Mouse (Mus musculus): ENCODE data around the gene Pdzk1. TPM values are rescaled to one million over a fixed set of nuclear protein-coding genes. Genes with fewer than 3 reads are reported as not detected.

The Pdzk1 gene
- polyA plus RNA-seq, 1 experiment from 2014 or later = not detected

- Histone ChIP-seq H3K9me3 (peaks cover 4% of the 10 kb centered on the region; the same call in 1 of the 2 replicates), H3K27me3 (ENCODE audit: poor library complexity, severe bottlenecking) (no peaks in the 10 kb centered on the region), H3K27ac (no peak overlapping the region), H3K4me1 (peaks cover 5% of the 10 kb centered on the region; the same call in 1 of the 2 replicates), H3K36me3 (replicated peaks) (no peaks in the 10 kb centered on the region), H3K4me3 (no peak overlapping the region)
- DNase-seq (ENCODE audit: extremely low spot score, low spot score) = no peak
- 77% methylated on average over 6 of the region's 6 CpGs for WGBS
Measured at GRCm38 (mm10) chr3:96820116-96820915, 8.8 kb upstream of the Pdzk1 start.

- WGBS = 89% methylated on average over 4 of the region's 4 CpGs
- peaks cover 7% of the 10 kb centered on the region; the same call in 1 of the 2 replicates for H3K4me1 ChIP-seq
- DNase-seq (ENCODE audit: extremely low spot score, low spot score) = no peak
Measured at GRCm38 (mm10) chr3:96821581-96821980, 7.5 kb upstream of the Pdzk1 start.

GRCm38 (mm10) chr3:96823701-96824100 is 5.4 kb upstream of the Pdzk1 start:
- WGBS = 78% methylated on average over 3 of the region's 3 CpGs
- DNase-seq (ENCODE audit: extremely low spot score, low spot score) = no peak
- Histone ChIP-seq H3K27ac (no peak overlapping the region), H3K36me3 (replicated peaks) (no peaks in the 10 kb centered on the region), H3K4me1 (peaks cover 15% of the 10 kb centered on the region), H3K4me3 (no peak overlapping the region), H3K27me3 (ENCODE audit: poor library complexity, severe bottlenecking) (no peaks in the 10 kb centered on the region), H3K9me3 (no peaks in the 10 kb centered on the region)

More at GRCm38 (mm10) chr3:96821581-96821980, 7.5 kb upstream of the Pdzk1 start:
- H3K4me3 ChIP-seq = no peak overlapping the region
- H3K27me3 ChIP-seq (ENCODE audit: poor library complexity, severe bottlenecking) = no peaks in the 10 kb centered on the region
- no peak overlapping the region for H3K27ac ChIP-seq
- H3K36me3 ChIP-seq (replicated peaks) = no peaks in the 10 kb centered on the region
- peaks cover 4% of the 10 kb centered on the region; the same call in 1 of the 2 replicates for H3K9me3 ChIP-seq

- Histone ChIP-seq H3K36me3 (replicated peaks) (no peaks in the 10 kb centered on the region), H3K4me3 (no peak overlapping the region), H3K27ac (no peak overlapping the region), H3K27me3 (ENCODE audit: poor library complexity, severe bottlenecking) (no peaks in the 10 kb centered on the region), H3K4me1 (peaks cover 21% of the 10 kb centered on the region), H3K9me3 (no peaks in the 10 kb centered on the region)
- WGBS = 90% methylated on average over 12 of the region's 12 CpGs
- DNase-seq (ENCODE audit: extremely low spot score, low spot score) = no peak
Measured at GRCm38 (mm10) chr3:96824614-96825013, 4.5 kb upstream of the Pdzk1 start.

GRCm38 (mm10) chr3:96825261-96825660 is 3.8 kb upstream of the Pdzk1 start:
- 44% methylated on average over 11 of the region's 11 CpGs for WGBS
- no peaks in the 10 kb centered on the region for H3K9me3 ChIP-seq
- H3K27ac ChIP-seq = no peak overlapping the region
- H3K36me3 ChIP-seq (replicated peaks) = no peaks in the 10 kb centered on the region
- DNase-seq (ENCODE audit: extremely low spot score, low spot score) = no peak
- H3K27me3 ChIP-seq (ENCODE audit: poor library complexity, severe bottlenecking) = no peaks in the 10 kb centered on the region
- H3K4me3 ChIP-seq = no peak overlapping the region
- peaks cover 22% of the 10 kb centered on the region for H3K4me1 ChIP-seq

GRCm38 (mm10) chr3:96828308-96828864 is 698 bp upstream of the Pdzk1 start:
- H3K36me3 ChIP-seq (replicated peaks) = no peaks in the 10 kb centered on the region
- H3K4me3 ChIP-seq = no peak overlapping the region
- no peak overlapping the region for H3K27ac ChIP-seq
- no peaks in the 10 kb centered on the region for H3K27me3 ChIP-seq (ENCODE audit: poor library complexity, severe bottlenecking)
- 38% methylated on average over 15 of the region's 15 CpGs for WGBS
- H3K9me3 ChIP-seq = no peaks in the 10 kb centered on the region
- DNase-seq (ENCODE audit: extremely low spot score, low spot score) = no peak
- H3K4me1 ChIP-seq = peaks cover 24% of the 10 kb centered on the region

- Histone ChIP-seq H3K27ac (no peak overlapping the region), H3K4me1 (peaks cover 24% of the 10 kb centered on the region), H3K4me3 (no peak overlapping the region), H3K36me3 (replicated peaks) (no peaks in the 10 kb centered on the region), H3K27me3 (ENCODE audit: poor library complexity, severe bottlenecking) (no peaks in the 10 kb centered on the region), H3K9me3 (no peaks in the 10 kb centered on the region)
- 82% methylated on average over 10 of the region's 10 CpGs for WGBS
- no peak for DNase-seq (ENCODE audit: extremely low spot score, low spot score)
Measured at GRCm38 (mm10) chr3:96829856-96830255, 772 bp downstream of the Pdzk1 start.

- Histone ChIP-seq H3K9me3 (no peaks in the 10 kb centered on the region), H3K27ac (no peak overlapping the region), H3K36me3 (replicated peaks) (no peaks in the 10 kb centered on the region), H3K4me3 (no peak overlapping the region), H3K27me3 (ENCODE audit: poor library complexity, severe bottlenecking) (no peaks in the 10 kb centered on the region), H3K4me1 (peaks cover 17% of the 10 kb centered on the region)
- no peak for DNase-seq (ENCODE audit: extremely low spot score, low spot score)
- WGBS = 49% methylated on average over 5 of the region's 5 CpGs
Measured at GRCm38 (mm10) chr3:96832930-96833329, 3.8 kb downstream of the Pdzk1 start.

GRCm38 (mm10) chr3:96834587-96835348 is 5.7 kb downstream of the Pdzk1 start:
- Histone ChIP-seq H3K4me3 (no peak overlapping the region), H3K27ac (no peak overlapping the region), H3K27me3 (ENCODE audit: poor library complexity, severe bottlenecking) (no peaks in the 10 kb centered on the region), H3K36me3 (replicated peaks) (no peaks in the 10 kb centered on the region), H3K9me3 (no peaks in the 10 kb centered on the region), H3K4me1 (0 out of 2 replicates have a peak, but pooled peaks cover 3% of the 10 kb centered on the region)
- WGBS = 89% methylated on average over 7 of the region's 7 CpGs
- DNase-seq (ENCODE audit: extremely low spot score, low spot score) = no peak

GRCm38 (mm10) chr3:96836414-96836813 is 7.3 kb downstream of the Pdzk1 start:
- Histone ChIP-seq H3K27ac (no peak overlapping the region), H3K27me3 (ENCODE audit: poor library complexity, severe bottlenecking) (no peaks in the 10 kb centered on the region), H3K9me3 (no peaks in the 10 kb centered on the region), H3K4me1 (0 out of 2 replicates have a peak, but pooled peaks cover 3% of the 10 kb centered on the region), H3K4me3 (no peak overlapping the region), H3K36me3 (replicated peaks) (no peaks in the 10 kb centered on the region)
- WGBS = 83% methylated on average over 2 of the region's 2 CpGs
- DNase-seq (ENCODE audit: extremely low spot score, low spot score) = no peak

GRCm38 (mm10) chr3:96838996-96839645 is 10.0 kb downstream of the Pdzk1 start:
- WGBS = 85% methylated on average over 7 of the region's 7 CpGs
- no peak for DNase-seq (ENCODE audit: extremely low spot score, low spot score)
- H3K4me3 ChIP-seq = no peak overlapping the region
- H3K4me1 ChIP-seq = no peaks in the 10 kb centered on the region
- H3K9me3 ChIP-seq = no peaks in the 10 kb centered on the region
- no peaks in the 10 kb centered on the region for H3K27me3 ChIP-seq (ENCODE audit: poor library complexity, severe bottlenecking)
- no peaks in the 10 kb centered on the region for H3K36me3 ChIP-seq (replicated peaks)
- no peak overlapping the region for H3K27ac ChIP-seq

GRCm38 (mm10) chr3:96845191-96845590 is 16.1 kb downstream of the Pdzk1 start:
- Histone ChIP-seq H3K4me1 (peaks cover 3% of the 10 kb centered on the region; the same call in 1 of the 2 replicates), H3K27ac (no peak overlapping the region), H3K9me3 (no peaks in the 10 kb centered on the region), H3K4me3 (no peak overlapping the region), H3K36me3 (replicated peaks) (no peaks in the 10 kb centered on the region), H3K27me3 (ENCODE audit: poor library complexity, severe bottlenecking) (no peaks in the 10 kb centered on the region)
- 90% methylated on average over 6 of the region's 6 CpGs for WGBS
- DNase-seq (ENCODE audit: extremely low spot score, low spot score) = no peak
